Mouse (Mus musculus): ENCODE results near the gene Cdca3. TPM values are rescaled to one million over a fixed set of nuclear protein-coding genes. Genes with fewer than 3 reads are reported as not detected.

The Cdca3 gene
- 18.2 and 19.5 TPM in 2 replicates for polyA plus RNA-seq (2015; fragmentation: Nextera tagmentation; extraction: Ambion mirVana)

- Histone ChIP-seq H3K27ac (ENCODE audit: low read length) (peak within 1 kb of the TSS; percentile 83), H3K4me2 (ENCODE audit: low read length) (peak within 1 kb of the TSS; percentile 87), H3K9ac (ENCODE audit: low read depth, low read length) (peak within 1 kb of the TSS; percentile 71), H3K4me3 (ENCODE audit: low read depth, low read length) (peak within 1 kb of the TSS; percentile 48), H3K9me3 (replicated peaks; ENCODE audit: control insufficient read depth, low read length, poor library complexity, severe bottlenecking) (no peaks in the 10 kb centered on the region), H3K27me3 (ENCODE audit: control insufficient read depth, insufficient read depth, low read depth, low read length) (no peaks in the 10 kb centered on the region), H3K4me1 (ENCODE audit: control insufficient read depth, insufficient read depth, low read length) (peaks cover 16% of the 10 kb centered on the region), H3K36me3 (ENCODE audit: control insufficient read depth, insufficient read depth, low read length) (peaks cover 20% of the 10 kb centered on the region)
- under 1% methylated on average over 55 of the region's 55 CpGs for WGBS
- ATAC-seq: peak; percentile 96
These were observed at the start of gene Cdca3, which contains the start of gene Usp5 for GRCm38 (mm10) chr6:124828868-124829798. Gene Cdca3 (plus strand): TSS chr6:124829547. Gene Usp5 (minus strand): TSS chr6:124829484.

- H3K4me1 ChIP-seq (ENCODE audit: control insufficient read depth, insufficient read depth, low read length): peaks cover 9% of the 10 kb centered on the region
- peak overlapping the region; percentile 64 for H3K4me2 ChIP-seq (ENCODE audit: low read length)
- no peak overlapping the region for H3K27ac ChIP-seq (ENCODE audit: low read length)
- H3K9me3 ChIP-seq (replicated peaks; ENCODE audit: control insufficient read depth, low read length, poor library complexity, severe bottlenecking): no peaks in the 10 kb centered on the region
- peak overlapping the region; percentile 34 for H3K4me3 ChIP-seq (ENCODE audit: low read depth, low read length)
- no peaks in the 10 kb centered on the region for H3K27me3 ChIP-seq (ENCODE audit: control insufficient read depth, insufficient read depth, low read depth, low read length)
- H3K36me3 ChIP-seq (ENCODE audit: control insufficient read depth, insufficient read depth, low read length): no peaks in the 10 kb centered on the region
- H3K9ac ChIP-seq (ENCODE audit: low read depth, low read length): no peak overlapping the region
- 3% methylated on average over 10 of the region's 10 CpGs for WGBS
- ATAC-seq: peak; percentile 33; the same call in 1 of the 2 replicates
These were observed 49.3 kb upstream of the Cdca3 start for GRCm38 (mm10) chr6:124779984-124780416.

GRCm38 (mm10) chr6:124780917-124781316, 48.4 kb upstream of the Cdca3 start:
- Histone ChIP-seq H3K4me3 (ENCODE audit: low read depth, low read length) (no peak overlapping the region), H3K27me3 (ENCODE audit: control insufficient read depth, insufficient read depth, low read depth, low read length) (no peaks in the 10 kb centered on the region), H3K4me1 (ENCODE audit: control insufficient read depth, insufficient read depth, low read length) (peaks cover 9% of the 10 kb centered on the region), H3K9me3 (replicated peaks; ENCODE audit: control insufficient read depth, low read length, poor library complexity, severe bottlenecking) (no peaks in the 10 kb centered on the region), H3K4me2 (ENCODE audit: low read length) (no peak overlapping the region), H3K27ac (ENCODE audit: low read length) (no peak overlapping the region), H3K36me3 (ENCODE audit: control insufficient read depth, insufficient read depth, low read length) (no peaks in the 10 kb centered on the region), H3K9ac (ENCODE audit: low read depth, low read length) (no peak overlapping the region)
- 86% methylated on average over 7 of the region's 7 CpGs for WGBS
- no peak for ATAC-seq

- Histone ChIP-seq H3K4me2 (ENCODE audit: low read length) (no peak overlapping the region), H3K4me1 (ENCODE audit: control insufficient read depth, insufficient read depth, low read length) (peaks cover 9% of the 10 kb centered on the region), H3K27ac (ENCODE audit: low read length) (no peak overlapping the region), H3K9me3 (replicated peaks; ENCODE audit: control insufficient read depth, low read length, poor library complexity, severe bottlenecking) (no peaks in the 10 kb centered on the region), H3K36me3 (ENCODE audit: control insufficient read depth, insufficient read depth, low read length) (no peaks in the 10 kb centered on the region), H3K4me3 (ENCODE audit: low read depth, low read length) (no peak overlapping the region), H3K27me3 (ENCODE audit: control insufficient read depth, insufficient read depth, low read depth, low read length) (no peaks in the 10 kb centered on the region), H3K9ac (ENCODE audit: low read depth, low read length) (no peak overlapping the region)
- 25% methylated on average over 6 of the region's 6 CpGs for WGBS
- no peak for ATAC-seq
These were observed 46.9 kb upstream of the Cdca3 start for GRCm38 (mm10) chr6:124782436-124782835.

GRCm38 (mm10) chr6:124786756-124787420, 42.5 kb upstream of the Cdca3 start:
- Histone ChIP-seq H3K4me1 (ENCODE audit: control insufficient read depth, insufficient read depth, low read length) (no peaks in the 10 kb centered on the region), H3K4me2 (ENCODE audit: low read length) (no peak overlapping the region), H3K9ac (ENCODE audit: low read depth, low read length) (no peak overlapping the region), H3K27ac (ENCODE audit: low read length) (no peak overlapping the region), H3K9me3 (replicated peaks; ENCODE audit: control insufficient read depth, low read length, poor library complexity, severe bottlenecking) (no peaks in the 10 kb centered on the region), H3K27me3 (ENCODE audit: control insufficient read depth, insufficient read depth, low read depth, low read length) (no peaks in the 10 kb centered on the region), H3K4me3 (ENCODE audit: low read depth, low read length) (no peak overlapping the region), H3K36me3 (ENCODE audit: control insufficient read depth, insufficient read depth, low read length) (no peaks in the 10 kb centered on the region)
- no peak for ATAC-seq
- 52% methylated on average over 8 of the region's 8 CpGs for WGBS

- no peak overlapping the region for H3K9ac ChIP-seq (ENCODE audit: low read depth, low read length)
- no peak for ATAC-seq
- no peak overlapping the region for H3K4me2 ChIP-seq (ENCODE audit: low read length)
- H3K27ac ChIP-seq (ENCODE audit: low read length): no peak overlapping the region
- 83% methylated on average over 10 of the region's 10 CpGs for WGBS
- H3K9me3 ChIP-seq (replicated peaks; ENCODE audit: control insufficient read depth, low read length, poor library complexity, severe bottlenecking): no peaks in the 10 kb centered on the region
- H3K36me3 ChIP-seq (ENCODE audit: control insufficient read depth, insufficient read depth, low read length): no peaks in the 10 kb centered on the region
- no peaks in the 10 kb centered on the region for H3K27me3 ChIP-seq (ENCODE audit: control insufficient read depth, insufficient read depth, low read depth, low read length)
- H3K4me1 ChIP-seq (ENCODE audit: control insufficient read depth, insufficient read depth, low read length): no peaks in the 10 kb centered on the region
- no peak overlapping the region for H3K4me3 ChIP-seq (ENCODE audit: low read depth, low read length)
These were observed 41.6 kb upstream of the Cdca3 start for GRCm38 (mm10) chr6:124787722-124788121.

GRCm38 (mm10) chr6:124789519-124789918, 39.8 kb upstream of the Cdca3 start:
- H3K9ac ChIP-seq (ENCODE audit: low read depth, low read length): no peak overlapping the region
- no peak overlapping the region for H3K4me2 ChIP-seq (ENCODE audit: low read length)
- H3K4me1 ChIP-seq (ENCODE audit: control insufficient read depth, insufficient read depth, low read length): no peaks in the 10 kb centered on the region
- H3K9me3 ChIP-seq (replicated peaks; ENCODE audit: control insufficient read depth, low read length, poor library complexity, severe bottlenecking): no peaks in the 10 kb centered on the region
- H3K27me3 ChIP-seq (ENCODE audit: control insufficient read depth, insufficient read depth, low read depth, low read length): no peaks in the 10 kb centered on the region
- WGBS: 73% methylated on average over 4 of the region's 4 CpGs
- no peaks in the 10 kb centered on the region for H3K36me3 ChIP-seq (ENCODE audit: control insufficient read depth, insufficient read depth, low read length)
- peak overlapping the region; percentile 26; the same call in 1 of the 2 replicates for H3K27ac ChIP-seq (ENCODE audit: low read length)
- no peak for ATAC-seq
- no peak overlapping the region for H3K4me3 ChIP-seq (ENCODE audit: low read depth, low read length)

GRCm38 (mm10) chr6:124790121-124790520, 39.2 kb upstream of the Cdca3 start:
- Histone ChIP-seq H3K4me2 (ENCODE audit: low read length) (no peak overlapping the region), H3K4me3 (ENCODE audit: low read depth, low read length) (no peak overlapping the region), H3K36me3 (ENCODE audit: control insufficient read depth, insufficient read depth, low read length) (no peaks in the 10 kb centered on the region), H3K9ac (ENCODE audit: low read depth, low read length) (no peak overlapping the region), H3K27ac (ENCODE audit: low read length) (no peak overlapping the region), H3K4me1 (ENCODE audit: control insufficient read depth, insufficient read depth, low read length) (no peaks in the 10 kb centered on the region), H3K27me3 (ENCODE audit: control insufficient read depth, insufficient read depth, low read depth, low read length) (no peaks in the 10 kb centered on the region), H3K9me3 (replicated peaks; ENCODE audit: control insufficient read depth, low read length, poor library complexity, severe bottlenecking) (no peaks in the 10 kb centered on the region)
- WGBS: 83% methylated on average over 4 of the region's 4 CpGs
- no peak for ATAC-seq

- 88% methylated on average over 3 of the region's 3 CpGs for WGBS
- no peaks in the 10 kb centered on the region for H3K27me3 ChIP-seq (ENCODE audit: control insufficient read depth, insufficient read depth, low read depth, low read length)
- no peak overlapping the region for H3K4me3 ChIP-seq (ENCODE audit: low read depth, low read length)
- no peak overlapping the region for H3K4me2 ChIP-seq (ENCODE audit: low read length)
- H3K9ac ChIP-seq (ENCODE audit: low read depth, low read length): no peak overlapping the region
- no peak overlapping the region for H3K27ac ChIP-seq (ENCODE audit: low read length)
- ATAC-seq: no peak
- H3K9me3 ChIP-seq (replicated peaks; ENCODE audit: control insufficient read depth, low read length, poor library complexity, severe bottlenecking): no peaks in the 10 kb centered on the region
- no peaks in the 10 kb centered on the region for H3K36me3 ChIP-seq (ENCODE audit: control insufficient read depth, insufficient read depth, low read length)
- no peaks in the 10 kb centered on the region for H3K4me1 ChIP-seq (ENCODE audit: control insufficient read depth, insufficient read depth, low read length)
These were observed 37.4 kb upstream of the Cdca3 start for GRCm38 (mm10) chr6:124791911-124792310.
